Mouse (Mus musculus) erythroblast, embryonic 14.5 days (primary cell): Measurements from ENCODE around the gene Zbtb4.

Source experiments
- GATA1 ChIP-seq: IDR thresholded peaks from 2 replicates; pipeline ENCODE4 v1.6.1; 2012; ENCODE audit warnings: low read length, inconsistent platforms, mixed read lengths
- TAL1 ChIP-seq: IDR thresholded peaks from 3 replicates; pipeline ENCODE4 v1.6.1; 2012; ENCODE audit warnings: low read length, inconsistent platforms, mixed read lengths

DNA sequence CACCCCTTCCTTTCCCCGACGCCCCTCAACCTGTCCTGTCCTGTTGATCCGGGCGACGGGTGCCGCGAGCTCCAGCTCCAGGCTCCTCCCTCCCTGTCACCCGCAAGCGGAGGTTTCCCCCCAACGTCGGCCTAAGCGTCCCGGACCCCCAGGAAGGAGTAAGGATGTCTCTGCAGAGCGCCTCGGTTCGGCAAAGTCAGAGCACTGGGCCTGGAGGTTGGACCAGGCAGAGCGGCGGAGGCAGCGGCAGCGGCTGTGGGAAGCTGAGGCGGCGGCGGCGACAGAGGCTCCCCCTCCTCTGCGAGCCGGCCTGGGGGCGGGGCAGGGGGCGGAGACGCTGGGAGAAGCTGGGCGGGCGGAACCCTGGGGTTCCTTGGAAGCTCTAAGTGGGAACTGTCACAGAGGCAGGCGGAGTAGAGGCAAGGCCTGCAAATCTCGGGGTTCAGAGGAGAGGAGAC lies 37.0 kb downstream of the Zbtb4 start:
- TF ChIP-seq GATA1 (no peak), TAL1 (no peak)
